Mouse (Mus musculus) brown adipose tissue, adult 24 weeks (tissue): Measurements from ENCODE around the gene Rapgef2. TPM values are rescaled to one million over a fixed set of nuclear protein-coding genes. Genes with fewer than 3 reads are reported as not detected.

Source experiments
- H3K27ac ChIP-seq: fragments of 200-500 bp; replicated peaks from 2 replicates; pipeline ENCODE4 v1.5.1; 2012; ENCODE audit warnings: low read depth, mild to moderate bottlenecking, low read length
- H3K4me1 ChIP-seq: fragments of 200-500 bp; 2 replicates; pipeline ENCODE4 v1.6.1; 2012; ENCODE audit warnings: low read length, mixed read lengths; ENCODE audit not compliant: control insufficient read depth, insufficient read depth, insufficient read length
- H3K4me3 ChIP-seq: fragments of 200-500 bp; 2 replicates; pipeline ENCODE4 v1.5.1; 2012; ENCODE audit warnings: low read depth, mild to moderate bottlenecking, low read length, moderate library complexity; ENCODE audit not compliant: insufficient read depth
- polyA plus RNA-seq: library from polyadenylated mRNA; stranded (reverse); fragments of >200 nt; gene quantifications from 2 replicates; pipeline ENCODE4 v1.2.4, GENCODE M21; 2012; ENCODE audit not compliant: missing spikeins, insufficient read depth, insufficient read length

Rapgef2 gene
- polyA plus RNA-seq, 1 experiment = 6.6 TPM

- H3K4me1 ChIP-seq = peaks cover 3% of the 10 kb centered on the region
- no peak overlapping the region for H3K4me3 ChIP-seq
- H3K27ac ChIP-seq = no peak overlapping the region
Observed at GRCm38 (mm10) chr3:79106360-79106759, 180.0 kb downstream of the Rapgef2 start.

- no peak overlapping the region for H3K27ac ChIP-seq
- H3K4me3 ChIP-seq = no peak overlapping the region
- peaks cover 3% of the 10 kb centered on the region for H3K4me1 ChIP-seq
Observed at GRCm38 (mm10) chr3:79103604-79104003, 182.7 kb downstream of the Rapgef2 start.

GRCm38 (mm10) chr3:79101737-79102136 lies 184.6 kb downstream of the Rapgef2 start:
- H3K4me3 ChIP-seq = no peak overlapping the region
- H3K27ac ChIP-seq = no peak overlapping the region
- peaks cover 3% of the 10 kb centered on the region for H3K4me1 ChIP-seq

GRCm38 (mm10) chr3:79100831-79101230 lies 185.5 kb downstream of the Rapgef2 start:
- Histone ChIP-seq H3K27ac (no peak overlapping the region), H3K4me3 (no peak overlapping the region), H3K4me1 (peaks cover 3% of the 10 kb centered on the region)

- Histone ChIP-seq H3K4me3 (no peak overlapping the region), H3K4me1 (no peaks in the 10 kb centered on the region; the same call in 1 of the 2 replicates), H3K27ac (no peak overlapping the region)
Observed at GRCm38 (mm10) chr3:79089091-79089490, 197.2 kb downstream of the Rapgef2 start.

GRCm38 (mm10) chr3:79088461-79088860 lies 197.9 kb downstream of the Rapgef2 start:
- H3K27ac ChIP-seq = no peak overlapping the region
- H3K4me3 ChIP-seq = no peak overlapping the region
- no peaks in the 10 kb centered on the region for H3K4me1 ChIP-seq

- no peak overlapping the region for H3K27ac ChIP-seq
Observed at GRCm38 (mm10) chr3:79086282-79086681, 200.0 kb downstream of the Rapgef2 start.

GRCm38 (mm10) chr3:79083881-79084280 lies 202.4 kb downstream of the Rapgef2 start:
- no peaks in the 10 kb centered on the region for H3K4me1 ChIP-seq
- H3K27ac ChIP-seq = no peak overlapping the region

More at GRCm38 (mm10) chr3:79086282-79086681, 200.0 kb downstream of the Rapgef2 start:
- no peaks in the 10 kb centered on the region for H3K4me1 ChIP-seq
- H3K4me3 ChIP-seq = no peak overlapping the region

GRCm38 (mm10) chr3:79083030-79083429 lies 203.3 kb downstream of the Rapgef2 start:
- H3K4me1 ChIP-seq = no peaks in the 10 kb centered on the region
- H3K4me3 ChIP-seq = no peak overlapping the region
- no peak overlapping the region for H3K27ac ChIP-seq

More at GRCm38 (mm10) chr3:79083881-79084280, 202.4 kb downstream of the Rapgef2 start:
- H3K4me3 ChIP-seq = no peak overlapping the region

GRCm38 (mm10) chr3:79079076-79079475 lies 207.2 kb downstream of the Rapgef2 start:
- no peak overlapping the region for H3K27ac ChIP-seq
- H3K4me3 ChIP-seq = no peak overlapping the region
- H3K4me1 ChIP-seq = no peaks in the 10 kb centered on the region

- H3K4me1 ChIP-seq = peaks cover 2% of the 10 kb centered on the region; the same call in 1 of the 2 replicates
Observed at GRCm38 (mm10) chr3:79074970-79075369, 211.3 kb downstream of the Rapgef2 start.

GRCm38 (mm10) chr3:79073541-79074244 lies 212.6 kb downstream of the Rapgef2 start:
- H3K27ac ChIP-seq = no peak overlapping the region
- no peak overlapping the region for H3K4me3 ChIP-seq
- peaks cover 2% of the 10 kb centered on the region; the same call in 1 of the 2 replicates for H3K4me1 ChIP-seq

More at GRCm38 (mm10) chr3:79074970-79075369, 211.3 kb downstream of the Rapgef2 start:
- no peak overlapping the region for H3K4me3 ChIP-seq
- H3K27ac ChIP-seq = no peak overlapping the region

GRCm38 (mm10) chr3:79071561-79071960 lies 214.8 kb downstream of the Rapgef2 start:
- 0 out of 2 replicates have a peak overlapping the region, but pooled peaks have one; percentile 5 for H3K27ac ChIP-seq
- H3K4me1 ChIP-seq = peaks cover 2% of the 10 kb centered on the region; the same call in 1 of the 2 replicates
- no peak overlapping the region for H3K4me3 ChIP-seq

- Histone ChIP-seq H3K4me3 (no peak overlapping the region), H3K4me1 (peaks cover 2% of the 10 kb centered on the region; the same call in 1 of the 2 replicates), H3K27ac (no peak overlapping the region)
Observed at GRCm38 (mm10) chr3:79069891-79070290, 216.4 kb downstream of the Rapgef2 start.

- Histone ChIP-seq H3K27ac (no peak overlapping the region), H3K4me1 (peaks cover 2% of the 10 kb centered on the region; the same call in 1 of the 2 replicates)
Observed at GRCm38 (mm10) chr3:79068976-79069375, 217.3 kb downstream of the Rapgef2 start.

More at GRCm38 (mm10) chr3:79068976-79069375, 217.3 kb downstream of the Rapgef2 start:
- H3K4me3 ChIP-seq = no peak overlapping the region
